Mouse (Mus musculus) intestine, embryonic 14.5 days (tissue): Measurements from ENCODE around the gene Dnah7c. TPM values are rescaled to one million over a fixed set of nuclear protein-coding genes. Genes with fewer than 3 reads are reported as not detected.

ENCODE experiments used
- ATAC-seq: fragments of 200-750 bp; cut with Nextera tagmentation; replicated peaks from 2 replicates; pipeline ENCODE4 v1.8.0; 2017; ENCODE audit warnings: low read depth, moderate number of reproducible peaks, moderate TSS enrichment, moderate library complexity; ENCODE audit not compliant: low FRiP score, low TSS enrichment
- DNase-seq: peaks from one replicate; pipeline ENCODE4 v3.0.0-alpha.2; 2018; ENCODE audit warnings: low spot score
- H3K27ac ChIP-seq: fragments of 300-500 bp; sonication (generic); 2 replicates; pipeline ENCODE4 v1.5.1; 2014; ENCODE audit warnings: low read depth, mild to moderate bottlenecking, control low read depth
- H3K27me3 ChIP-seq: fragments of 300-500 bp; sonication (generic); replicated peaks from 2 replicates; pipeline ENCODE4 v1.6.1; 2014; ENCODE audit warnings: low read length, control low read depth; ENCODE audit not compliant: control insufficient read depth, insufficient read depth
- H3K36me3 ChIP-seq: fragments of 300-500 bp; sonication (generic); 2 replicates; pipeline ENCODE4 v1.6.1; 2014; ENCODE audit warnings: low read length, control low read depth; ENCODE audit not compliant: control insufficient read depth, insufficient read depth
- H3K4me1 ChIP-seq: fragments of 300-500 bp; sonication (generic); replicated peaks from 2 replicates; pipeline ENCODE4 v1.6.1; 2014; ENCODE audit warnings: low read length, control low read depth, mixed read lengths; ENCODE audit not compliant: control insufficient read depth, insufficient read depth
- H3K4me2 ChIP-seq: fragments of 300-500 bp; sonication (generic); 2 replicates; pipeline ENCODE4 v1.6.1; 2014; ENCODE audit warnings: low read length
- H3K4me3 ChIP-seq: fragments of 300-500 bp; sonication (generic); 2 replicates; pipeline ENCODE4 v1.5.1; 2014; ENCODE audit warnings: low read depth, low read length, control low read depth, mixed read lengths
- H3K9ac ChIP-seq: fragments of 300-500 bp; sonication (generic); 2 replicates; pipeline ENCODE4 v1.6.1; 2014; ENCODE audit warnings: mild to moderate bottlenecking, low read length
- H3K9me3 ChIP-seq: fragments of 300-500 bp; sonication (generic); 2 replicates; pipeline ENCODE4 v1.6.1; 2016; ENCODE audit warnings: low read length, control low read depth; ENCODE audit not compliant: control insufficient read depth
- WGBS: fragments of 180-500 bp; shearing (Covaris S2); extraction: QIAGEN DNeasy Blood & Tissue Kit; methylation state at CpG from one replicate; pipeline ENCODE4 v1.1.7; 2014; 5-methylcytosine and 5-hydroxymethylcytosine counted together
- polyA plus RNA-seq: library from polyadenylated mRNA; unstranded; fragments of >200 nt; fragmentation: Nextera tagmentation; extraction: Ambion mirVana; gene quantifications from 2 replicates; pipeline ENCODE4 v1.2.1, GENCODE M21; 2014

The Dnah7c gene
- polyA plus RNA-seq, 1 experiment from 2014 or later, result 0.26 TPM

- no peak overlapping the region for H3K9ac ChIP-seq
- no peak overlapping the region for H3K4me2 ChIP-seq
- no peaks in the 10 kb centered on the region for H3K9me3 ChIP-seq
- no peak overlapping the region for H3K27ac ChIP-seq
- H3K4me1 ChIP-seq, result no peaks in the 10 kb centered on the region
- ATAC-seq (no peak), DNase-seq (no peak)
- no peaks in the 10 kb centered on the region for H3K27me3 ChIP-seq
- no peak overlapping the region for H3K4me3 ChIP-seq
- H3K36me3 ChIP-seq, result peaks cover 35% of the 10 kb centered on the region
- WGBS, result 92% methylated on average over 5 of the region's 5 CpGs
Observed at GRCm38 (mm10) chr1:46831927-46832326, 406.5 kb downstream of the Dnah7c start.

GRCm38 (mm10) chr1:46843406-46843805 lies 418.0 kb downstream of the Dnah7c start:
- H3K9ac ChIP-seq, result no peak overlapping the region
- H3K27me3 ChIP-seq, result no peaks in the 10 kb centered on the region
- no peak overlapping the region for H3K4me3 ChIP-seq
- no peak for ATAC-seq
- WGBS, result 68% methylated on average over 4 of the region's 4 CpGs
- H3K9me3 ChIP-seq, result no peaks in the 10 kb centered on the region
- H3K4me2 ChIP-seq, result no peak overlapping the region
- no peaks in the 10 kb centered on the region for H3K36me3 ChIP-seq
- no peak overlapping the region for H3K27ac ChIP-seq
- H3K4me1 ChIP-seq, result no peaks in the 10 kb centered on the region
- no peak for DNase-seq

DNA sequence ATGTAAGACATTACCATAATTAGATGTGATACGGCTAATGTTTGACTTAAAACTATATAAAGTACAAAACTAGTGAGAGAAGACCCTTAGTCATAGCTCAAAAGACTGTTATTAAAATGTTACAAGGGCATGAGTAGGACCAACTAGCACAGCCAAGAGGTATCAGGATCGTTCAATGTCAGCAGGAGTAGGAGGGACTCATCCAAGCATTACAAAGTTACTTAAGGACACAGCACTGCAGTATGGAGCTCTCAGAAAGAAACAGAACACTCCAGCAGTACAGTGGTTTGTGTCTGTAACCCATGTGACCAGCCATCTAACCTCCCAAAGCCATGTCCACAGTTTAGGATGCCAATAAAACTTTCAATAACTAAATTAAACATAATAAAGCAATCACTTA lies 418.9 kb downstream of the Dnah7c start:
- DNase-seq, result no peak

DNA sequence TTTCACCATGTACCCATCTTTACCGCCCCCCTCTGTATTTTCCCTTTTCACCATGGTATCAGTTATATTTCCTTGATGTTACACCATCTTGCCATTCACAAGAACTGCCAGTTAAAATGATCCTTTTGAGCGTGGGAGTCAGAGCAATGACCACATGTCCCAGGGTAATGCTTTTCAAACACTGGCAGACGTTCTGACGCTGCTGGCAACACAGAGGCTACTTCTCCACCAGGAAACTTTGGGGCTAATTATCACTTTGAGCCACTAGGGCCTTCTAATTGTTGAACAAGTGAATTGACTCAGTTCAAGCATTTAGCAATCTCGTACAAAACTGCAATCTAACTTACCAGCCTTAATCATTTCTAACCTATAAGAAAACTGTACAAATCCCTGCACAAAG lies 419.8 kb downstream of the Dnah7c start:
- no peaks in the 10 kb centered on the region for H3K27me3 ChIP-seq
- H3K9ac ChIP-seq, result no peak overlapping the region
- no peak overlapping the region for H3K4me2 ChIP-seq
- no peak for DNase-seq
- ATAC-seq, result no peak
- H3K27ac ChIP-seq, result no peak overlapping the region
- whole genome bisulfite sequencing, result 64% methylated on average over 5 of the region's 5 CpGs
- no peaks in the 10 kb centered on the region for H3K4me1 ChIP-seq
- H3K9me3 ChIP-seq, result no peaks in the 10 kb centered on the region
- no peak overlapping the region for H3K4me3 ChIP-seq
- no peaks in the 10 kb centered on the region for H3K36me3 ChIP-seq

More for the DNA sequence above, 418.9 kb downstream of the Dnah7c start:
- no peaks in the 10 kb centered on the region for H3K9me3 ChIP-seq
- ATAC-seq, result no peak
- H3K36me3 ChIP-seq, result no peaks in the 10 kb centered on the region
- no peak overlapping the region for H3K9ac ChIP-seq
- WGBS, result 82% methylated on average over 2 of the region's 2 CpGs
- H3K4me1 ChIP-seq, result no peaks in the 10 kb centered on the region
- H3K27ac ChIP-seq, result no peak overlapping the region
- no peak overlapping the region for H3K4me3 ChIP-seq
- H3K27me3 ChIP-seq, result no peaks in the 10 kb centered on the region
- no peak overlapping the region for H3K4me2 ChIP-seq

DNA sequence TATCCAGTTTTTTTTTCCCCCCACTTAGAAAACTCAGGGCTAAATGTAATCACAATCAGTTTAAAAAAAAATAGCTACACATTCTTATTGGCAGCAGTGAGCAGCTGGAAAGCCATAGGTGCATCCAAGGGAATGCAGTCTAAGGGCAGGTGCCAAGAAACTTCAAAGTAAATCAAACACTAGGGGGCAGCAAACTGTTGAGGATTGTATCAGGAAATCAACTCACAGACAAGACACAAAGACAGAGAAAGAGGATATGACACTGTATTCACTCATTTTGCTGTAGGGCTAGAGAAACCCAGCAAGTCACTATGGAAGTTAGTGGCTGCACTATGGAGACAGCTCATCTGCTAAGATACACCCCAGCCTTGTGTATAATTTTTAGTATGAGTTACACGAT lies 424.4 kb downstream of the Dnah7c start:
- ATAC-seq (no peak), DNase-seq (peak; percentile 54)
- no peak overlapping the region for H3K27ac ChIP-seq
- H3K27me3 ChIP-seq, result no peaks in the 10 kb centered on the region
- H3K9me3 ChIP-seq, result no peaks in the 10 kb centered on the region
- no peak overlapping the region for H3K4me2 ChIP-seq
- peaks cover 11% of the 10 kb centered on the region; the same call in 1 of the 2 replicates for H3K4me1 ChIP-seq
- H3K36me3 ChIP-seq, result no peaks in the 10 kb centered on the region
- 33% methylated on average over 1 of the region's 1 CpGs for WGBS
- no peak overlapping the region for H3K9ac ChIP-seq
- H3K4me3 ChIP-seq, result no peak overlapping the region

DNA sequence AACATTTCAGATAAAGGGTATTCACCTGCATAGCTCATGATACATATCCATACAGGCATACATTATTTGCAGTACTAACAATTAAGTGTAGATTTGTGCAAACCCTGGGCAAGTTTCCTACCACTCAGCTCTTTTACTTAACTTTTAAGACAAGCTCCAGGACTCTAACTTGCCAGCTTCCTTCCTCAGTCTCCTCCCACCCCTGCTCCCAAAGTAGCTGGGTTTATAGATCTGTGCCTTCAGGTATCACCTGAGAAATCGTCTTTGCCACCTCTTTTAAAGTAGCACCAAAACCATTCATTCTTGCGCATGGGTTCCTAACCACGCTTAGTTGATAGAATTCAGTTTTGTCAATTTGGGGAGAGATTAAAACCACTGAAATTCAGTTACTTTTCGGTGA lies 426.2 kb downstream of the Dnah7c start:
- no peak for DNase-seq
- H3K4me3 ChIP-seq, result peak overlapping the region; percentile 83
- H3K36me3 ChIP-seq, result no peaks in the 10 kb centered on the region
- H3K27me3 ChIP-seq, result no peaks in the 10 kb centered on the region
- no peaks in the 10 kb centered on the region for H3K9me3 ChIP-seq
- ATAC-seq, result no peak
- H3K4me1 ChIP-seq, result peaks cover 12% of the 10 kb centered on the region; the same call in 1 of the 2 replicates
- WGBS, result 56% methylated on average over 4 of the region's 4 CpGs
- H3K27ac ChIP-seq, result no peak overlapping the region; the same call in 1 of the 2 replicates
- H3K4me2 ChIP-seq, result peak overlapping the region; percentile 83
- 0 out of 2 replicates have a peak overlapping the region, but pooled peaks have one; percentile 25 for H3K9ac ChIP-seq

- Histone ChIP-seq H3K27ac (peak overlapping the region; percentile 99), H3K9ac (peak overlapping the region; percentile 100), H3K4me1 (peaks cover 12% of the 10 kb centered on the region; the same call in 1 of the 2 replicates), H3K4me3 (peak overlapping the region; percentile 83), H3K27me3 (no peaks in the 10 kb centered on the region), H3K4me2 (peak overlapping the region; percentile 83), H3K9me3 (no peaks in the 10 kb centered on the region), H3K36me3 (no peaks in the 10 kb centered on the region)
- ATAC-seq, result no peak
- DNase-seq, result no peak
- WGBS, result under 1% methylated on average over 4 of the region's 4 CpGs
Observed at GRCm38 (mm10) chr1:46852216-46852599, 426.8 kb downstream of the Dnah7c start.

- DNase-seq (peak; percentile 89), ATAC-seq (peak; percentile 56)
- Histone ChIP-seq H3K36me3 (no peaks in the 10 kb centered on the region), H3K4me1 (peaks cover 12% of the 10 kb centered on the region; the same call in 1 of the 2 replicates), H3K9me3 (no peaks in the 10 kb centered on the region), H3K27me3 (no peaks in the 10 kb centered on the region), H3K4me3 (peak overlapping the region; percentile 83), H3K9ac (peak overlapping the region; percentile 100), H3K27ac (peak overlapping the region; percentile 99), H3K4me2 (peak overlapping the region; percentile 83)
- under 1% methylated on average over 68 of the region's 75 CpGs for WGBS
Observed at GRCm38 (mm10) chr1:46852600-46853272, 427.3 kb downstream of the Dnah7c start.
